In the genomic region with DNA sequence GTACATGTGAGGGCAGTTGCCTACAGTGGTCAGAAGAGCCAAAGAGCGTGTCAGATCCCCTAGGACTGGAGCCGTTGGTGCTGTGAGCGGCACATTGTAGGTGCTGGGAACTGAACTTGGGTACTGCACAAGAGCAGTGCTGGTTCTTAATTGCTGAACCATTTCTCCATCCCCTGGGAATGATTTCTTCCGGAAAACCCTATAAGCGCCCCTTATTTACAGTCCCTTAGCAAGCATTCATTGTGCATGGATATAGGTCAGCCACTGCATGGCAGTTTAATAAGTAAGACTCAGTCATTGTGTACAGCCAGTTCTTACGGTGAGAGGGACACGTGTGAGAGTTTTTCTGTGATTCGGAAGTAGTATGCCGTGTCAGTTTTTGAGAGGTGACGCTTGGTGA, we compare ENCODE assay signal across 25 mouse cellular contexts. TPM values are rescaled to one million over a fixed set of nuclear protein-coding genes. Genes with fewer than 3 reads are reported as not detected.
DNase-seq lines count a peak whose midpoint lies in the region; ATAC-seq and TF ChIP-seq lines count a peak whose summit lies in the region.
"Had no signal": no experiment of that assay in that cellular context is flagged by ENCODE, and none has a peak within 500 bp of the region (broad histone marks: within the 10 kb centered on the region; RNA-seq: fewer than 3 reads in every experiment).

No protein-coding gene starts in this region.

- peaks cover 16% of the 10 kb centered on the region for H3K4me1 ChIP-seq in embryonic facial prominence, embryonic 13.5 days
- H3K4me1 ChIP-seq in embryonic facial prominence, embryonic 10.5 days = peaks cover 12% of the 10 kb centered on the region
- peaks cover 13% of the 10 kb centered on the region for H3K4me1 ChIP-seq in liver, embryonic 13.5 days (replicated peaks)
- peaks cover 7% of the 10 kb centered on the region for H3K4me1 ChIP-seq in liver, postnatal 0 days (ENCODE audit: insufficient read depth)
- peaks cover 15% of the 10 kb centered on the region for H3K4me1 ChIP-seq in neural tube, embryonic 12.5 days
- peaks cover 14% of the 10 kb centered on the region for H3K4me1 ChIP-seq in neural tube, embryonic 14.5 days (ENCODE audit: control insufficient read depth, insufficient read depth, low read length)

- H3K9me3 ChIP-seq in embryonic facial prominence, embryonic 13.5 days = no peaks in the 10 kb centered on the region
- H3K9me3 ChIP-seq in embryonic facial prominence, embryonic 10.5 days = no peaks in the 10 kb centered on the region
- no peaks in the 10 kb centered on the region for H3K9me3 ChIP-seq in liver, embryonic 13.5 days (replicated peaks)
- no peaks in the 10 kb centered on the region for H3K9me3 ChIP-seq in liver, postnatal 0 days (ENCODE audit: low read length)
- H3K9me3 ChIP-seq in neural tube, embryonic 12.5 days = no peaks in the 10 kb centered on the region
- H3K9me3 ChIP-seq in neural tube, embryonic 14.5 days (ENCODE audit: control insufficient read depth, low read length) = no peaks in the 10 kb centered on the region
- H3K9me3 ChIP-seq: forebrain, embryonic 10.5 days; heart, embryonic 10.5 days; intestine, embryonic 15.5 days had no signal

- no peak overlapping the region for H3K4me3 ChIP-seq in embryonic facial prominence, embryonic 13.5 days
- no peak overlapping the region; the same call in 1 of the 2 replicates for H3K4me3 ChIP-seq in embryonic facial prominence, embryonic 10.5 days
- peak overlapping the region; percentile 95; the same call in 1 of the 2 replicates for H3K4me3 ChIP-seq in liver, embryonic 13.5 days (replicated peaks)
- H3K4me3 ChIP-seq in liver, postnatal 0 days (ENCODE audit: low read depth, low read length) = no peak overlapping the region
- no peak overlapping the region for H3K4me3 ChIP-seq in neural tube, embryonic 12.5 days
- H3K4me3 ChIP-seq in neural tube, embryonic 14.5 days (ENCODE audit: low read depth, low read length) = no peak overlapping the region

- DNase-seq in embryonic facial prominence, embryonic 10.5 days (ENCODE audit: low spot score) = no peak
- no peak for DNase-seq in liver, embryonic 13.5 days
- DNase-seq in liver, postnatal 0 days = no peak
- no peak for DNase-seq in neural tube, embryonic 10.5 days (ENCODE audit: extremely low spot score, low spot score)
- DNase-seq in natural killer cell, adult 2 months (ENCODE audit: low spot score in 2 of 2) = no peak
- DNase-seq: adrenal gland, postnatal 25 days; cerebellum, adult 8-10 months; cerebellum, postnatal 36 days; gastrocnemius, postnatal 36 days; kidney, adult 8-10 months; kidney, postnatal 14 days; lung, adult 18-20 months; lung, postnatal 36 days; right cerebral cortex, postnatal 14 days; spleen, adult 18-20 months; thymus, postnatal 14 days had no signal

- TF ChIP-seq CTCF in liver, postnatal 0 days (IDR thresholded peaks at IDR 0.05; ENCODE audit: low read depth) = no peak

- ATAC-seq in embryonic facial prominence, embryonic 13.5 days (ENCODE audit: insufficient number of reproducible peaks, insufficient read depth, low FRiP score, low TSS enrichment, low read depth) = no peak
- no peak for ATAC-seq in liver, embryonic 13.5 days (ENCODE audit: low read depth)
- ATAC-seq in liver, postnatal 0 days = no peak
- ATAC-seq in neural tube, embryonic 12.5 days (ENCODE audit: low FRiP score, low read depth) = no peak
- ATAC-seq in neural tube, embryonic 14.5 days (ENCODE audit: low read depth) = no peak
- ATAC-seq: CD4-positive, CD25-positive, alpha-beta regulatory T cell, adult 4 months; forebrain, embryonic 16.5 days; hindbrain, embryonic 16.5 days; intestine, embryonic 15.5 days had no signal

- H3K27ac ChIP-seq in embryonic facial prominence, embryonic 13.5 days = no peak overlapping the region
- no peak overlapping the region for H3K27ac ChIP-seq in embryonic facial prominence, embryonic 10.5 days (replicated peaks)
- H3K27ac ChIP-seq in liver, embryonic 13.5 days = no peak overlapping the region
- no peak overlapping the region for H3K27ac ChIP-seq in liver, postnatal 0 days (ENCODE audit: low read depth)
- no peak overlapping the region for H3K27ac ChIP-seq in neural tube, embryonic 12.5 days
- H3K27ac ChIP-seq in neural tube, embryonic 14.5 days (ENCODE audit: low read depth, low read length) = no peak overlapping the region
- H3K27ac ChIP-seq: forebrain, embryonic 10.5 days; intestine, embryonic 15.5 days had no signal

- WGBS in embryonic facial prominence, embryonic 13.5 days = 88% methylated on average over 10 of the region's 10 CpGs
- WGBS in embryonic facial prominence, embryonic 10.5 days = 94% methylated on average over 10 of the region's 10 CpGs
- 89% methylated on average over 10 of the region's 10 CpGs for WGBS in liver, embryonic 13.5 days (ENCODE audit: insufficient replicate concordance)
- WGBS in liver, postnatal 0 days (ENCODE audit: insufficient replicate concordance) = 91% methylated on average over 10 of the region's 10 CpGs
- WGBS in neural tube, embryonic 12.5 days = 88% methylated on average over 10 of the region's 10 CpGs
- 86% methylated on average over 10 of the region's 10 CpGs for WGBS in neural tube, embryonic 14.5 days

- H3K9ac ChIP-seq in embryonic facial prominence, embryonic 13.5 days = no peak overlapping the region
- H3K9ac ChIP-seq in liver, embryonic 13.5 days = no peak overlapping the region
- no peak overlapping the region for H3K9ac ChIP-seq in liver, postnatal 0 days (replicated peaks)
- H3K9ac ChIP-seq in neural tube, embryonic 12.5 days = no peak overlapping the region
- no peak overlapping the region for H3K9ac ChIP-seq in neural tube, embryonic 14.5 days (replicated peaks; ENCODE audit: low read depth, low read length)

- no peaks in the 10 kb centered on the region for H3K27me3 ChIP-seq in embryonic facial prominence, embryonic 13.5 days
- H3K27me3 ChIP-seq in embryonic facial prominence, embryonic 10.5 days (replicated peaks; ENCODE audit: low read depth, poor library complexity, severe bottlenecking) = no peaks in the 10 kb centered on the region
- H3K27me3 ChIP-seq in liver, embryonic 13.5 days = no peaks in the 10 kb centered on the region
- H3K27me3 ChIP-seq in liver, postnatal 0 days (ENCODE audit: insufficient read depth, low read length) = no peaks in the 10 kb centered on the region
- H3K27me3 ChIP-seq in neural tube, embryonic 12.5 days (replicated peaks) = no peaks in the 10 kb centered on the region
- H3K27me3 ChIP-seq in neural tube, embryonic 14.5 days (ENCODE audit: control insufficient read depth, insufficient read depth, low read length) = no peaks in the 10 kb centered on the region
- H3K27me3 ChIP-seq: intestine, embryonic 15.5 days had no signal

- TF ChIP-seq EP300 in liver, postnatal 0 days (IDR thresholded peaks at IDR 0.05; ENCODE audit: low read depth) = no peak

- peak overlapping the region; percentile 75; the same call in 1 of the 2 replicates for H3K4me2 ChIP-seq in embryonic facial prominence, embryonic 13.5 days
- H3K4me2 ChIP-seq in liver, embryonic 13.5 days = peak overlapping the region; percentile 85
- no peak overlapping the region for H3K4me2 ChIP-seq in liver, postnatal 0 days (ENCODE audit: low read depth, low read length)
- peak overlapping the region; percentile 86; the same call in 1 of the 2 replicates for H3K4me2 ChIP-seq in neural tube, embryonic 12.5 days (replicated peaks)
- peak overlapping the region; percentile 14; the same call in 1 of the 2 replicates for H3K4me2 ChIP-seq in neural tube, embryonic 14.5 days (ENCODE audit: low read depth, low read length)

- H3K36me3 ChIP-seq in embryonic facial prominence, embryonic 13.5 days = peaks cover 5% of the 10 kb centered on the region; the same call in 1 of the 2 replicates
- H3K36me3 ChIP-seq in embryonic facial prominence, embryonic 10.5 days (replicated peaks) = no peaks in the 10 kb centered on the region
- no peaks in the 10 kb centered on the region for H3K36me3 ChIP-seq in liver, embryonic 13.5 days
- no peaks in the 10 kb centered on the region for H3K36me3 ChIP-seq in liver, postnatal 0 days (replicated peaks; ENCODE audit: insufficient read depth, low read length)
- no peaks in the 10 kb centered on the region for H3K36me3 ChIP-seq in neural tube, embryonic 12.5 days
- H3K36me3 ChIP-seq in neural tube, embryonic 14.5 days (ENCODE audit: control insufficient read depth, insufficient read depth, low read length) = no peaks in the 10 kb centered on the region
- H3K36me3 ChIP-seq: heart, embryonic 10.5 days; intestine, embryonic 15.5 days had no signal

RNA-seq across cellular contexts. Expression of gene Mapkap1, which starts 1.8 kb away (rescaled TPM):
- polyA plus RNA-seq in embryonic facial prominence, embryonic 13.5 days (2015; fragmentation: Nextera tagmentation; extraction: Ambion mirVana) = 106 and 107 TPM in 2 replicates
- polyA plus RNA-seq in embryonic facial prominence, embryonic 10.5 days (2016; fragmentation: Nextera tagmentation; extraction: Ambion mirVana) = 88.1 and 90.9 TPM in 2 replicates
- 38.3 and 41.3 TPM in 2 replicates for polyA plus RNA-seq in liver, embryonic 13.5 days (2015; fragmentation: Nextera tagmentation; extraction: Ambion mirVana)
- 31.3 and 31.6 TPM in 2 replicates for polyA plus RNA-seq in liver, postnatal 0 days (2015; fragmentation: Nextera tagmentation; extraction: Ambion mirVana)
- 111 and 114 TPM in 2 replicates for polyA plus RNA-seq in neural tube, embryonic 12.5 days (2016; fragmentation: Nextera tagmentation; extraction: Ambion mirVana)
- polyA plus RNA-seq in neural tube, embryonic 14.5 days (2014; fragmentation: Nextera tagmentation; extraction: Ambion mirVana) = 91.5 and 92.3 TPM in 2 replicates

RNA-seq across cellular contexts. Expression of gene Pbx3, which starts 35.4 kb away (rescaled TPM):
- polyA plus RNA-seq in embryonic facial prominence, embryonic 13.5 days (2015; fragmentation: Nextera tagmentation; extraction: Ambion mirVana) = 21.4 and 24.7 TPM in 2 replicates
- polyA plus RNA-seq in embryonic facial prominence, embryonic 10.5 days (2016; fragmentation: Nextera tagmentation; extraction: Ambion mirVana) = 36.7 and 38.9 TPM in 2 replicates
- polyA plus RNA-seq in liver, embryonic 13.5 days (2015; fragmentation: Nextera tagmentation; extraction: Ambion mirVana) = 7.9 and 10.2 TPM in 2 replicates
- polyA plus RNA-seq in liver, postnatal 0 days (2015; fragmentation: Nextera tagmentation; extraction: Ambion mirVana) = 2.8 and 3.1 TPM in 2 replicates
- 92.9 and 93.9 TPM in 2 replicates for polyA plus RNA-seq in neural tube, embryonic 12.5 days (2016; fragmentation: Nextera tagmentation; extraction: Ambion mirVana)
- polyA plus RNA-seq in neural tube, embryonic 14.5 days (2014; fragmentation: Nextera tagmentation; extraction: Ambion mirVana) = 157 and 177 TPM in 2 replicates
